Mouse (Mus musculus) left cerebral cortex, adult 18-20 months (tissue): ENCODE results near the gene Slc38a3. TPM values are rescaled to one million over a fixed set of nuclear protein-coding genes. Genes with fewer than 3 reads are reported as not detected.

Source experiments
- DNase-seq, 2 experiments: peaks; one replicate each; pipeline ENCODE4 v3.0.0; 2021 to 2022; ENCODE audit warnings: low spot score in 2 of 2, mixed read lengths in 1 of 2
- total RNA-seq, 2 experiments: library from RNA; stranded (reverse); gene quantifications; 2 replicates each; pipeline ENCODE4 v1.2.3; 2021

Gene Slc38a3
- total RNA-seq, 2 experiments from 2014 or later, result 66.6 to 84.4 TPM

GRCm38 (mm10) chr9:107601275-107601674 lies 68.1 kb downstream of the Slc38a3 start:
- DNase-seq, result no peak

GRCm38 (mm10) chr9:107600745-107601144 lies 68.6 kb downstream of the Slc38a3 start:
- DNase-seq, result no peak

Other genes with a start within 250 kb of the Slc38a3 start
- 10 to 100 TPM; 36.0 to 38.5 TPM for gene Tmem115, start 135.6 kb downstream of the Slc38a3 start, total RNA-seq
- 10 to 100 TPM; 14.3 to 16.2 TPM for gene Cyb561d2, start 127.3 kb downstream of the Slc38a3 start, total RNA-seq
- 10 to 100 TPM; 42.2 to 43.6 TPM for gene Nprl2, start 127.3 kb downstream of the Slc38a3 start, total RNA-seq
- 1 to 10 TPM; 6.1 to 7.2 TPM for gene Zmynd10, start 122.2 kb downstream of the Slc38a3 start, total RNA-seq
- gene Rassf1, start 118.0 kb downstream of the Slc38a3 start, total RNA-seq, result 10 to 100 TPM; 19.5 to 20.3 TPM
- gene Tusc2, start 106.3 kb downstream of the Slc38a3 start, total RNA-seq, result 100 to 1,000 TPM; 104 to 108 TPM
- gene Hyal2, start 101.6 kb downstream of the Slc38a3 start, total RNA-seq, result 10 to 100 TPM; 13.0 to 15.5 TPM
- 1 to 10 TPM; 6.3 to 7.2 TPM for gene Hyal1, start 92.6 kb downstream of the Slc38a3 start, total RNA-seq
- 10 to 100 TPM; 10.1 to 13.4 TPM for gene Naa80, start 90.6 kb downstream of the Slc38a3 start, total RNA-seq
- gene Hyal3, start 88.7 kb downstream of the Slc38a3 start, total RNA-seq, result 1 to 10 TPM; 1.6 TPM
- 10 to 100 TPM; 11.3 to 11.9 TPM for gene Ifrd2, start 81.9 kb downstream of the Slc38a3 start, total RNA-seq
- 1 to 10 TPM; 3.5 to 4.5 TPM for gene Sema3b, start 60.3 kb downstream of the Slc38a3 start, total RNA-seq
- 100 to 1,000 TPM; 222 to 239 TPM for gene Gnai2, start 34.2 kb downstream of the Slc38a3 start, total RNA-seq
- gene Gnat1, start 10.2 kb upstream of the Slc38a3 start, total RNA-seq, result under 1 TPM; 0.35 to 0.73 TPM
- gene Sema3f, start 40.9 kb upstream of the Slc38a3 start, total RNA-seq, result 10 to 100 TPM; 13.1 to 13.9 TPM
- 100 to 1,000 TPM; 120 to 133 TPM for gene Rbm5, start 101.5 kb upstream of the Slc38a3 start, total RNA-seq
- 10 to 100 TPM; 54.0 to 57.3 TPM for gene Rbm6, start 203.7 kb upstream of the Slc38a3 start, total RNA-seq
- 10 to 100 TPM; 27.1 to 28.1 TPM for gene Mon1a, start 218.6 kb upstream of the Slc38a3 start, total RNA-seq
- gene Mst1r, start 237.3 kb upstream of the Slc38a3 start, total RNA-seq, result 1 to 10 TPM in 1 of 2 experiments, under 1 TPM in 1; 0.89 to 1.2 TPM